Mouse (Mus musculus): ENCODE measurements at regions not wholly inside any gene's neighbourhood (a gene's known extent, or its start where the extent isn't known, plus 50 kb on each side); places are given as distances from the start of the nearest gene placed in this dataset.

GRCm38 (mm10) chr2:51033881-51034280 is 115.0 kb downstream of the Rnd3 start:
- 76% methylated on average over 7 of the region's 7 CpGs for WGBS
- no peak overlapping the region for H3K4me3 ChIP-seq (replicated peaks; ENCODE audit: low read length)
- no peaks in the 10 kb centered on the region for H3K36me3 ChIP-seq (ENCODE audit: control insufficient read depth, insufficient read depth)
- no peak for ATAC-seq
- H3K9me3 ChIP-seq (ENCODE audit: control insufficient read depth, low read length): no peaks in the 10 kb centered on the region
- H3K27ac ChIP-seq (ENCODE audit: low read length): no peak overlapping the region
- no peaks in the 10 kb centered on the region for H3K27me3 ChIP-seq (replicated peaks; ENCODE audit: control insufficient read depth, insufficient read depth, low read length)
- peaks cover 10% of the 10 kb centered on the region for H3K4me1 ChIP-seq (replicated peaks; ENCODE audit: control insufficient read depth, insufficient read depth, low read length)
- no peak overlapping the region for H3K4me2 ChIP-seq (ENCODE audit: low read length)
- H3K9ac ChIP-seq (replicated peaks; ENCODE audit: low read depth, low read length): no peak overlapping the region

GRCm38 (mm10) chr2:51022479-51022878 is 126.4 kb downstream of the Rnd3 start:
- Histone ChIP-seq H3K4me3 (replicated peaks; ENCODE audit: low read length) (no peak overlapping the region), H3K36me3 (ENCODE audit: control insufficient read depth, insufficient read depth) (no peaks in the 10 kb centered on the region), H3K9me3 (ENCODE audit: control insufficient read depth, low read length) (no peaks in the 10 kb centered on the region), H3K4me1 (replicated peaks; ENCODE audit: control insufficient read depth, insufficient read depth, low read length) (no peaks in the 10 kb centered on the region), H3K9ac (replicated peaks; ENCODE audit: low read depth, low read length) (no peak overlapping the region), H3K27ac (ENCODE audit: low read length) (no peak overlapping the region), H3K27me3 (replicated peaks; ENCODE audit: control insufficient read depth, insufficient read depth, low read length) (no peaks in the 10 kb centered on the region), H3K4me2 (ENCODE audit: low read length) (no peak overlapping the region)
- ATAC-seq: no peak
- 84% methylated on average over 2 of the region's 2 CpGs for WGBS

GRCm38 (mm10) chr2:51016129-51016402 is 132.8 kb downstream of the Rnd3 start:
- Histone ChIP-seq H3K9me3 (ENCODE audit: control insufficient read depth, low read length) (no peaks in the 10 kb centered on the region), H3K4me2 (ENCODE audit: low read length) (no peak overlapping the region), H3K27ac (ENCODE audit: low read length) (no peak overlapping the region), H3K36me3 (ENCODE audit: control insufficient read depth, insufficient read depth) (no peaks in the 10 kb centered on the region), H3K4me1 (replicated peaks; ENCODE audit: control insufficient read depth, insufficient read depth, low read length) (0 out of 2 replicates have a peak, but pooled peaks cover 5% of the 10 kb centered on the region), H3K4me3 (replicated peaks; ENCODE audit: low read length) (no peak overlapping the region), H3K27me3 (replicated peaks; ENCODE audit: control insufficient read depth, insufficient read depth, low read length) (no peaks in the 10 kb centered on the region), H3K9ac (replicated peaks; ENCODE audit: low read depth, low read length) (no peak overlapping the region)
- ATAC-seq: peak; percentile 52
- WGBS: 40% methylated on average over 5 of the region's 5 CpGs

GRCm38 (mm10) chr2:51015360-51016128 is 133.4 kb downstream of the Rnd3 start:
- Histone ChIP-seq H3K27me3 (replicated peaks; ENCODE audit: control insufficient read depth, insufficient read depth, low read length) (no peaks in the 10 kb centered on the region), H3K4me3 (replicated peaks; ENCODE audit: low read length) (no peak overlapping the region), H3K36me3 (ENCODE audit: control insufficient read depth, insufficient read depth) (no peaks in the 10 kb centered on the region), H3K9me3 (ENCODE audit: control insufficient read depth, low read length) (no peaks in the 10 kb centered on the region), H3K4me1 (replicated peaks; ENCODE audit: control insufficient read depth, insufficient read depth, low read length) (0 out of 2 replicates have a peak, but pooled peaks cover 5% of the 10 kb centered on the region), H3K27ac (ENCODE audit: low read length) (no peak overlapping the region), H3K4me2 (ENCODE audit: low read length) (no peak overlapping the region), H3K9ac (replicated peaks; ENCODE audit: low read depth, low read length) (no peak overlapping the region)
- ATAC-seq: no peak; the same call in 1 of the 2 replicates
- WGBS: 68% methylated on average over 7 of the region's 7 CpGs

GRCm38 (mm10) chr2:51014232-51014631 is 134.7 kb downstream of the Rnd3 start:
- Histone ChIP-seq H3K36me3 (ENCODE audit: control insufficient read depth, insufficient read depth) (no peaks in the 10 kb centered on the region), H3K4me1 (replicated peaks; ENCODE audit: control insufficient read depth, insufficient read depth, low read length) (0 out of 2 replicates have a peak, but pooled peaks cover 5% of the 10 kb centered on the region), H3K27ac (ENCODE audit: low read length) (no peak overlapping the region), H3K27me3 (replicated peaks; ENCODE audit: control insufficient read depth, insufficient read depth, low read length) (no peaks in the 10 kb centered on the region), H3K4me2 (ENCODE audit: low read length) (no peak overlapping the region), H3K4me3 (replicated peaks; ENCODE audit: low read length) (no peak overlapping the region), H3K9ac (replicated peaks; ENCODE audit: low read depth, low read length) (no peak overlapping the region), H3K9me3 (ENCODE audit: control insufficient read depth, low read length) (no peaks in the 10 kb centered on the region)
- no peak for ATAC-seq

GRCm38 (mm10) chr2:51013090-51013489 is 135.8 kb downstream of the Rnd3 start:
- Histone ChIP-seq H3K36me3 (ENCODE audit: control insufficient read depth, insufficient read depth) (no peaks in the 10 kb centered on the region), H3K9ac (replicated peaks; ENCODE audit: low read depth, low read length) (no peak overlapping the region), H3K27ac (ENCODE audit: low read length) (no peak overlapping the region), H3K4me3 (replicated peaks; ENCODE audit: low read length) (no peak overlapping the region), H3K9me3 (ENCODE audit: control insufficient read depth, low read length) (no peaks in the 10 kb centered on the region), H3K4me1 (replicated peaks; ENCODE audit: control insufficient read depth, insufficient read depth, low read length) (0 out of 2 replicates have a peak, but pooled peaks cover 5% of the 10 kb centered on the region), H3K4me2 (ENCODE audit: low read length) (no peak overlapping the region), H3K27me3 (replicated peaks; ENCODE audit: control insufficient read depth, insufficient read depth, low read length) (no peaks in the 10 kb centered on the region)
- ATAC-seq: no peak
- 63% methylated on average over 2 of the region's 2 CpGs for WGBS

- Histone ChIP-seq H3K27ac (ENCODE audit: low read length) (no peak overlapping the region), H3K27me3 (replicated peaks; ENCODE audit: control insufficient read depth, insufficient read depth, low read length) (no peaks in the 10 kb centered on the region), H3K9ac (replicated peaks; ENCODE audit: low read depth, low read length) (no peak overlapping the region), H3K4me3 (replicated peaks; ENCODE audit: low read length) (no peak overlapping the region), H3K4me2 (ENCODE audit: low read length) (no peak overlapping the region), H3K36me3 (ENCODE audit: control insufficient read depth, insufficient read depth) (no peaks in the 10 kb centered on the region), H3K4me1 (replicated peaks; ENCODE audit: control insufficient read depth, insufficient read depth, low read length) (no peaks in the 10 kb centered on the region), H3K9me3 (ENCODE audit: control insufficient read depth, low read length) (no peaks in the 10 kb centered on the region)
- 53% methylated on average over 2 of the region's 2 CpGs for WGBS
- no peak for ATAC-seq
Measured at GRCm38 (mm10) chr2:51008251-51008533, 140.7 kb downstream of the Rnd3 start.

- Histone ChIP-seq H3K9ac (replicated peaks; ENCODE audit: low read depth, low read length) (no peak overlapping the region), H3K9me3 (ENCODE audit: control insufficient read depth, low read length) (no peaks in the 10 kb centered on the region), H3K27ac (ENCODE audit: low read length) (no peak overlapping the region), H3K4me3 (replicated peaks; ENCODE audit: low read length) (no peak overlapping the region), H3K36me3 (ENCODE audit: control insufficient read depth, insufficient read depth) (no peaks in the 10 kb centered on the region), H3K4me2 (ENCODE audit: low read length) (no peak overlapping the region), H3K4me1 (replicated peaks; ENCODE audit: control insufficient read depth, insufficient read depth, low read length) (no peaks in the 10 kb centered on the region), H3K27me3 (replicated peaks; ENCODE audit: control insufficient read depth, insufficient read depth, low read length) (no peaks in the 10 kb centered on the region)
- no peak for ATAC-seq
- 40% methylated on average over 11 of the region's 11 CpGs for WGBS
Measured at GRCm38 (mm10) chr2:51007409-51008250, 141.3 kb downstream of the Rnd3 start.

GRCm38 (mm10) chr2:51006818-51007217 is 142.1 kb downstream of the Rnd3 start:
- Histone ChIP-seq H3K27me3 (replicated peaks; ENCODE audit: control insufficient read depth, insufficient read depth, low read length) (no peaks in the 10 kb centered on the region), H3K27ac (ENCODE audit: low read length) (no peak overlapping the region), H3K4me3 (replicated peaks; ENCODE audit: low read length) (no peak overlapping the region), H3K36me3 (ENCODE audit: control insufficient read depth, insufficient read depth) (no peaks in the 10 kb centered on the region), H3K9ac (replicated peaks; ENCODE audit: low read depth, low read length) (no peak overlapping the region), H3K4me2 (ENCODE audit: low read length) (no peak overlapping the region), H3K9me3 (ENCODE audit: control insufficient read depth, low read length) (no peaks in the 10 kb centered on the region), H3K4me1 (replicated peaks; ENCODE audit: control insufficient read depth, insufficient read depth, low read length) (no peaks in the 10 kb centered on the region)
- no peak; the same call in 1 of the 2 replicates for ATAC-seq
- 42% methylated on average over 3 of the region's 3 CpGs for WGBS
